ENCODE assay signal across 7 mouse cellular contexts in genomic region chrX:12761259-12761625, GRCm38 (mm10). TPM values are rescaled to one million over a fixed set of nuclear protein-coding genes. Genes with fewer than 3 reads are reported as not detected.
DNase-seq lines count a peak whose midpoint lies in the region; ATAC-seq and TF ChIP-seq lines count a peak whose summit lies in the region.

No protein-coding gene starts in this region.

- H3K4me3 ChIP-seq in liver, adult 2 months (ENCODE audit: insufficient read depth, low read depth, low read length), result peak overlapping the region; percentile 81
- peak overlapping the region; percentile 58 for H3K4me3 ChIP-seq in forebrain, embryonic 14.5 days (ENCODE audit: low read depth, low read length)
- peak overlapping the region; percentile 71 to 99 for H3K4me3 ChIP-seq in liver, embryonic 14.5 days (ENCODE audit: insufficient read depth in 1 of 2, low read depth in 2 of 2, low read length in 2 of 2)

- WGBS in liver, adult 2 months, result under 1% methylated on average over 21 of the region's 25 CpGs
- WGBS in forebrain, embryonic 14.5 days, result 12% methylated on average over 23 of the region's 25 CpGs
- 5% methylated on average over 24 of the region's 25 CpGs for WGBS in liver, embryonic 14.5 days (ENCODE audit: insufficient replicate concordance)

- H3K36me3 ChIP-seq in liver, adult 2 months (ENCODE audit: control insufficient read depth, insufficient read depth, low read length), result no peaks in the 10 kb centered on the region
- no peaks in the 10 kb centered on the region for H3K36me3 ChIP-seq in forebrain, embryonic 14.5 days (ENCODE audit: control insufficient read depth, insufficient read depth, low read length)
- H3K36me3 ChIP-seq in liver, embryonic 14.5 days (replicated peaks; ENCODE audit: control insufficient read depth, insufficient read depth, low read depth), result no peaks in the 10 kb centered on the region

- TF ChIP-seq EP300 in liver, embryonic 14.5 days (IDR thresholded peaks at IDR 0.05; ENCODE audit: low read depth), result no peak

- H3K79me2 ChIP-seq in liver, adult 2 months (ENCODE audit: control insufficient read depth, insufficient read depth, low read length), result peaks cover 4% of the 10 kb centered on the region; the same call in 1 of the 2 replicates

- H3K9ac ChIP-seq in liver, adult 2 months (ENCODE audit: low read depth, low read length), result peak overlapping the region; percentile 96
- peak overlapping the region; percentile 76 for H3K9ac ChIP-seq in forebrain, embryonic 14.5 days (ENCODE audit: low read length)
- H3K9ac ChIP-seq in liver, embryonic 14.5 days (replicated peaks), result peak overlapping the region; percentile 86

- no peak for TF ChIP-seq POLR2A in liver, adult 2 months (IDR thresholded peaks at IDR 0.05; ENCODE audit: extremely low read depth, insufficient read depth, low read length)

- peak overlapping the region; percentile 72 for H3K27ac ChIP-seq in liver, adult 2 months (replicated peaks; ENCODE audit: insufficient read depth, low read depth, low read length)
- H3K27ac ChIP-seq in forebrain, embryonic 14.5 days (ENCODE audit: low read depth, low read length), result peak overlapping the region; percentile 96
- peak overlapping the region; percentile 76 for H3K27ac ChIP-seq in liver, embryonic 14.5 days

- no peak; the same call in 1 of the 2 replicates for ATAC-seq in forebrain, embryonic 14.5 days
- peak; percentile 39 for ATAC-seq in liver, embryonic 14.5 days (ENCODE audit: insufficient read depth)

- no peak for TF ChIP-seq CTCF in liver, adult 2 months (IDR thresholded peaks at IDR 0.05; ENCODE audit: low read depth, low read length)
- no peak; the same call in 1 of the 2 replicates for TF ChIP-seq CTCF in liver, embryonic 14.5 days (IDR thresholded peaks at IDR 0.05; ENCODE audit: low read depth)

- DNase-seq in liver, adult 2 months (ENCODE audit: extremely low read depth, low read depth, low spot score), result peak; percentile 52
- DNase-seq in liver, result no peak
- DNase-seq in brain, adult 2 months (ENCODE audit: low read depth, low spot score), result peak; percentile 66
- DNase-seq in forebrain, embryonic 14.5 days (ENCODE audit: low spot score), result peak; percentile 29
- peak in 2 of 3 experiments; percentile 12 to 22 for DNase-seq in liver, embryonic 14.5 days (ENCODE audit: low read depth in 3 of 3, low spot score in 3 of 3)
- DNase-seq in Muller cell, postnatal 12 days (ENCODE audit: inconsistent ontology term), result no peak
- no peak for DNase-seq in B cell, adult 2 months

- no peaks in the 10 kb centered on the region for H3K4me1 ChIP-seq in liver, adult 2 months (ENCODE audit: control insufficient read depth, insufficient read depth, low read length)
- H3K4me1 ChIP-seq in forebrain, embryonic 14.5 days (ENCODE audit: control insufficient read depth, insufficient read depth, low read length), result peaks cover 8% of the 10 kb centered on the region; the same call in 1 of the 2 replicates
- H3K4me1 ChIP-seq in liver, embryonic 14.5 days (replicated peaks; ENCODE audit: control insufficient read depth in 2 of 2, insufficient read depth in 2 of 2, low read length in 1 of 2), result peaks cover 7% of the 10 kb centered on the region in 2 experiments

- H3K9me3 ChIP-seq in forebrain, embryonic 14.5 days (replicated peaks; ENCODE audit: control insufficient read depth, low read length), result no peaks in the 10 kb centered on the region
- no peaks in the 10 kb centered on the region for H3K9me3 ChIP-seq in liver, embryonic 14.5 days (ENCODE audit: control insufficient read depth, low read length)

- no peaks in the 10 kb centered on the region for H3K27me3 ChIP-seq in liver, adult 2 months (ENCODE audit: control insufficient read depth, insufficient read depth, low read length)
- H3K27me3 ChIP-seq in forebrain, embryonic 14.5 days (replicated peaks; ENCODE audit: control insufficient read depth, insufficient read depth, low read length), result no peaks in the 10 kb centered on the region
- H3K27me3 ChIP-seq in liver, embryonic 14.5 days (ENCODE audit: control insufficient read depth, insufficient read depth, low read length), result no peaks in the 10 kb centered on the region

- H3K4me2 ChIP-seq in forebrain, embryonic 14.5 days (ENCODE audit: low read length), result peak overlapping the region; percentile 57
- peak overlapping the region; percentile 82 for H3K4me2 ChIP-seq in liver, embryonic 14.5 days (ENCODE audit: low read depth)

RNA-seq across cellular contexts. Expression of gene Med14, which starts 0.6 kb away (rescaled TPM):
- 7.7 and 8.6 TPM in 2 replicates for total RNA-seq in liver, adult 2 months (2014; rRNA removed)
- polyA plus RNA-seq in liver, adult 2 months (2012; rRNA removed), result 4.2 and 4.4 TPM in 2 replicates
- polyA plus RNA-seq in forebrain, embryonic 14.5 days (2014; fragmentation: Nextera tagmentation; extraction: Ambion mirVana), result 17.8 and 18.6 TPM in 2 replicates
- polyA plus RNA-seq in liver, embryonic 14.5 days (2012; rRNA removed), result 7.6 and 7.7 TPM in 2 replicates
- 7.5 and 8.3 TPM in 2 replicates for polyA plus RNA-seq in liver, embryonic 14.5 days (2014; fragmentation: Nextera tagmentation; extraction: Ambion mirVana)

Comparison
In these comparisons a context has a peak if more than half of its experiments do, and no peak if none do; other contexts are left out.
1. DNase-seq: peak in liver, adult 2 months (single experiment), brain, adult 2 months (single experiment), forebrain, embryonic 14.5 days (single experiment) and liver, embryonic 14.5 days (2 of 3); none in liver (single experiment), Muller cell, postnatal 12 days (single experiment) and B cell, adult 2 months (0 of 2).
2. Peak in every context shown above with its lines, with median percentiles within 50 percentile points of each other: H3K27ac ChIP-seq, H3K4me3 ChIP-seq and H3K9ac ChIP-seq.